Mouse (Mus musculus) olfactory bulb, adult 2 months (tissue): ENCODE measurements around the gene Lce3d.

Experiments
- CTCF ChIP-seq: fragments of 200-500 bp; IDR thresholded peaks from 2 replicates; pipeline ENCODE4 v1.5.1; 2012; ENCODE audit warnings: low read depth, mild to moderate bottlenecking, low read length, moderate library complexity; ENCODE audit not compliant: insufficient read depth
- POLR2A ChIP-seq: fragments of 200-500 bp; IDR thresholded peaks from 2 replicates; pipeline ENCODE4 v1.6.1; 2012; ENCODE audit warnings: mild to moderate bottlenecking, low read depth, low read length, moderate library complexity; ENCODE audit not compliant: insufficient read depth

DNA sequence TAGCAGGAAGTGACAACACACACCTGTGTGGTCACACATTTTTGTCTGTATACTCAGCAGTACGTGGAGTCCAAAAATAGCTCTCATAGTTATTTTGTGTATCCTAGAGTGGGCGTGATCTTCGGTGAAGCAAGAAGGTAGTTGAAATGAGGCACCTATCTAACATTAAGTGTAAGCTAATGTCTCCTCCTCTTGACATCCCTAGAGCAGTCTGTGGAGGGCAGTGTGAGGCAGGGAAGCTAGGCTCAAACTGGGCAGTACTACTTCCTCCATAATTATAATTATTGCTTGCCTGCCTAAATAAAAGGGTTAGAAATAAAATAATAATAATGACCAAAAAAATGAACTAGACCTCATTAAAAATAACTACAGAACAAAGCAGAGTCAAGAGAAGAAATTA is 43.4 kb downstream of the Lce3d start:
- TF ChIP-seq POLR2A (no peak), CTCF (no peak)
